Mouse (Mus musculus) heart, adult 2 months (tissue): ENCODE measurements around the gene Dip2c.

Source experiments
- CTCF ChIP-seq: fragments of 200-600 bp; IDR thresholded peaks from 2 replicates; pipeline ENCODE4 v1.8.1; 2022; ENCODE audit warnings: antibody characterized with exemption, mild to moderate bottlenecking, moderate library complexity
- EP300 ChIP-seq: fragments of 200-500 bp; IDR thresholded peaks from 2 replicates; pipeline ENCODE4 v1.6.1; 2011; ENCODE audit warnings: low read depth, low read length, control low read depth; ENCODE audit not compliant: insufficient read depth
- POLR2A ChIP-seq: fragments of 200-500 bp; IDR thresholded peaks from 2 replicates; pipeline ENCODE4 v1.6.1; 2011; ENCODE audit warnings: mild to moderate bottlenecking, low read depth, low read length, control low read depth; ENCODE audit not compliant: insufficient read depth

DNA sequence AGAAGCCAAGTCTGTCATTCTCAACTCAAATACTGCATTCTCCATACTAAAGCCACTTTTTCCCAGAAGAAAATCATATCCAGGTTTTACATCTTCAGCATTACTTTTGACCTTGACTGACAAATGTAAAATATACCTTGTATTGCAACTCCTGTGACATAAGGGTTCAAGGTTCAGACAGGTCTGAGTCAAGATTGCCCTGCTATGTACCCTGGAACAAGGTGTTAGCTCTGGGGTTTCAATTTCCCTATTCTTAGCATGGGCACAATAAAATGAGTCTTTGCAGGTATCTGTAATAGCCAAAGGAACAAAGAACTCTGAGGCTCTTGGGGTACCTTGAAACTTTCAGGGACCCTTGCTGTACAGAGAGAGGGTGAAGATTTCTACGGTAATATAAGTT is 373.6 kb downstream of the Dip2c start:
- no peak for TF ChIP-seq POLR2A
- TF ChIP-seq CTCF, result no peak
- TF ChIP-seq EP300, result no peak
